Mouse (Mus musculus): Measurements from ENCODE around the gene Eif4g3.

- no peak for TF ChIP-seq CTCF (IDR thresholded peaks at IDR 0.05; ENCODE audit: control insufficient read depth, insufficient read depth, insufficient replicate concordance, low read depth, low read length)
- TF ChIP-seq POLR2A (IDR thresholded peaks at IDR 0.05; ENCODE audit: control insufficient read depth, low read depth, low read length): no peak
These were observed 72.9 kb downstream of the Eif4g3 start for GRCm38 (mm10) chr4:138065593-138066169.
